Mouse (Mus musculus) midbrain, postnatal 0 days (tissue): ENCODE data around the gene Fam185a. TPM values are rescaled to one million over a fixed set of nuclear protein-coding genes. Genes with fewer than 3 reads are reported as not detected.

ENCODE experiments used
- ATAC-seq: fragments of 200-750 bp; cut with Nextera tagmentation; 2 replicates; pipeline ENCODE4 v1.8.0; 2017; ENCODE audit warnings: moderate number of reproducible peaks, mild to moderate bottlenecking, moderate TSS enrichment, moderate library complexity; ENCODE audit not compliant: low FRiP score
- DNase-seq: peaks from one replicate; pipeline ENCODE4 v3.0.0-alpha.2; 2015; ENCODE audit warnings: low spot score
- H3K27ac ChIP-seq: fragments of 300-500 bp; sonication (generic); 2 replicates; pipeline ENCODE4 v1.5.1; 2014; ENCODE audit warnings: low read depth, mild to moderate bottlenecking, low read length, mixed read lengths
- H3K27me3 ChIP-seq: fragments of 300-500 bp; sonication (generic); 2 replicates; pipeline ENCODE4 v1.6.1; 2014; ENCODE audit warnings: low read length, control low read depth, mixed read lengths; ENCODE audit not compliant: insufficient read depth
- H3K36me3 ChIP-seq: fragments of 300-500 bp; sonication (generic); 2 replicates; pipeline ENCODE4 v1.6.1; 2014; ENCODE audit warnings: low read length, control low read depth, mixed read lengths; ENCODE audit not compliant: insufficient read depth
- H3K4me1 ChIP-seq: fragments of 300-500 bp; sonication (generic); 2 replicates; pipeline ENCODE4 v1.6.1; 2014; ENCODE audit warnings: mild to moderate bottlenecking, control low read depth, antibody characterized with exemption, low read length, mixed read lengths; ENCODE audit not compliant: insufficient read depth
- H3K4me2 ChIP-seq: fragments of 300-500 bp; sonication (generic); 2 replicates; pipeline ENCODE4 v1.6.1; 2014; ENCODE audit warnings: low read depth, mild to moderate bottlenecking, low read length, mixed read lengths; ENCODE audit not compliant: poor library complexity, severe bottlenecking
- H3K4me3 ChIP-seq: fragments of 300-500 bp; sonication (generic); 2 replicates; pipeline ENCODE4 v1.5.1; 2014; ENCODE audit warnings: low read depth, mild to moderate bottlenecking, low read length, moderate library complexity
- H3K9ac ChIP-seq: fragments of 300-500 bp; sonication (generic); replicated peaks from 2 replicates; pipeline ENCODE4 v1.6.1; 2014; ENCODE audit warnings: mild to moderate bottlenecking, low read length, moderate library complexity, mixed read lengths; ENCODE audit not compliant: poor library complexity, severe bottlenecking
- H3K9me3 ChIP-seq: fragments of 300-500 bp; sonication (generic); 2 replicates; pipeline ENCODE4 v1.6.1; 2016; ENCODE audit warnings: low read length, control low read depth
- CTCF ChIP-seq: IDR thresholded peaks from 2 replicates; pipeline ENCODE4 v1.5.1; 2016; ENCODE audit warnings: antibody characterized with exemption, mild to moderate bottlenecking
- WGBS: fragments of 180-500 bp; shearing (Covaris S2); extraction: QIAGEN DNeasy Blood & Tissue Kit; methylation state at CpG from one replicate; pipeline ENCODE4 v1.1.7; 2014; 5-methylcytosine and 5-hydroxymethylcytosine counted together
- polyA plus RNA-seq: library from polyadenylated mRNA; unstranded; fragments of >200 nt; fragmentation: Nextera tagmentation; extraction: Ambion mirVana; gene quantifications from 2 replicates; pipeline ENCODE4 v1.2.1, GENCODE M21; 2015
- total RNA-seq: library from RNA; depleted of rRNA; stranded (reverse); fragments of >200 nt; gene quantifications from 2 replicates; pipeline ENCODE4 v1.2.3, GENCODE M21; 2014

The Fam185a gene
- total and polyA plus RNA-seq, 2 experiments from 2014 or later, result 10.1 to 13.2 TPM

DNA sequence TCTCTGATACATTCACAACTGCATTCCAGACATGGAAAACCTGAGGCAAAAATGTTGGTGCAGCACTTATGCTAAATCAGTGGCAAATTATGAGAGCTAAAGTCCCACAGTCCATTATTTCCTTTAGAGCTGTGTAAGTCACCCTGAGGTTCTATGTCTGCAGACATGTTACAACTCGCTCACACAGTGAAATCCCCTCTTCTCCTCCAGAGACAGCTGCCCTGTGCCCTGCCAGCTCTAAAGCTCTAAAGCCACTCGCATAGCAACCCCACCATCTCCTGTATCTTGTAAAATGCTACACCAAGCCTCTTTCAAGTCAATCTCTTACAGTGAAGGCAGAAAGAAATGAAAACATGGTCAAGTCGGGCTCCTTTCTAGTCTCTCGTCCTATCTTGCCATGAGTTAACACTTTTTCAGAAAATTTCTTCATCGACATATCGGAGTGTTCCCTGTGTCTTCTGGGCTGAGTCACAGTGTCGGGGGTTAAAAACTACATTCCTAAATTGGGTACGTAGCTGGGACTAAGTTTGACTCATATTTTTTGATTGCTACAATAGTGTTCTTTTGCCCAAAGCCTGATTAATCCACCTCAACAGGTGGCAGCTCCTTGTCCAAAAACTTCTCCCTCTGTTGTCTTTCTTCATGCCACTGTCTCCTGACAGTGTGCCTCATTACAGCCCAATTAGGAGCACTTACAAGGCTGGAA, 68.7 kb downstream of the Fam185a start:
- Histone ChIP-seq H3K4me2 (no peak overlapping the region), H3K27ac (no peak overlapping the region), H3K4me1 (no peaks in the 10 kb centered on the region), H3K4me3 (no peak overlapping the region), H3K27me3 (no peaks in the 10 kb centered on the region), H3K9me3 (no peaks in the 10 kb centered on the region), H3K9ac (no peak overlapping the region), H3K36me3 (no peaks in the 10 kb centered on the region)
- DNase-seq (no peak), ATAC-seq (no peak)
- no peak for TF ChIP-seq CTCF
- WGBS, result 84% methylated on average over 8 of the region's 8 CpGs

DNA sequence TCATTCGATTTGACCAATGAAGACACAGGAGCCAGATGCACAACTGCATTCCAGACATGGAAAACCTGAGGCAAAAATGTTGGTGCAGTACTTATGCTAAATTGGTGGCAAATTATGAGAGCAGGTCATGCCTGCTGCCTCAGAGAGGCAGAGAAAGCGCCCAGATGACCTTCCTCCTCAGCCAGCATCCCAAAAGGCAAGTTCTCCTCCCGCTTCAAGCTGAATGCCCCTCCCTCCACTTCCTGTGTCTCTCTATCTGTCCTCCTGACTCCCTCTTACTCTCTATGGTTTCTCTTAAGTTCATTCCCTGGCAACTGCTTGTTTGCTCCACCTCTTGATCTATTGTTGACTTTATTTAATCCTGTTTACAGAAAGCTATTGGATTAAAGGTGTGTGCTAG, 70.0 kb downstream of the Fam185a start:
- TF ChIP-seq CTCF, result no peak
- H3K4me3 ChIP-seq, result no peak overlapping the region
- H3K4me2 ChIP-seq, result no peak overlapping the region
- WGBS, result 59% methylated on average over 3 of the region's 3 CpGs
- no peaks in the 10 kb centered on the region for H3K36me3 ChIP-seq
- DNase-seq, result no peak
- no peaks in the 10 kb centered on the region for H3K27me3 ChIP-seq
- H3K4me1 ChIP-seq, result no peaks in the 10 kb centered on the region
- no peak overlapping the region for H3K9ac ChIP-seq
- no peaks in the 10 kb centered on the region for H3K9me3 ChIP-seq
- H3K27ac ChIP-seq, result no peak overlapping the region
- ATAC-seq, result no peak

DNA sequence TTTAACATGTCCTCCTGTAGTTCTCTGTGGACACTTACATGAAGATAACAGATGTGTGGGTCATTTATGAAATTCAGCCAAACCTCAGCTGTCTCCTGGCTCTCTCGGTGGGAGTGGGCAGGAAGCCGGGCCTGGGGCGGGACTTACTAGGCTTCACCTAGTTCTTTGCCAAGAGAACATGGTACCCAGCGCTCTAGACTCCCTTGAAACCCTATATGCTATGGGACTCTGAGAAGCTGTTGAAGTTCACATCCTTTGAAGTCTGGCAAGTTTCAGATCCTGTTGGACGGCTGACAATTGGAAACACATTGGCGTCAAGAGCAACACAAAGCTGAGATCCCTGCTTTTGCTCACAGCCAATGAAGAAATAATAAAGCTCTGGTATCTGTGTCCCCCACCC, 71.6 kb downstream of the Fam185a start:
- WGBS, result 80% methylated on average over 6 of the region's 6 CpGs
- H3K27ac ChIP-seq, result no peak overlapping the region
- H3K4me1 ChIP-seq, result no peaks in the 10 kb centered on the region
- H3K36me3 ChIP-seq, result no peaks in the 10 kb centered on the region
- H3K4me3 ChIP-seq, result no peak overlapping the region
- TF ChIP-seq CTCF, result no peak
- ATAC-seq (no peak), DNase-seq (peak; percentile 4)
- H3K27me3 ChIP-seq, result no peaks in the 10 kb centered on the region
- H3K9me3 ChIP-seq, result no peaks in the 10 kb centered on the region
- no peak overlapping the region for H3K4me2 ChIP-seq
- H3K9ac ChIP-seq, result no peak overlapping the region

DNA sequence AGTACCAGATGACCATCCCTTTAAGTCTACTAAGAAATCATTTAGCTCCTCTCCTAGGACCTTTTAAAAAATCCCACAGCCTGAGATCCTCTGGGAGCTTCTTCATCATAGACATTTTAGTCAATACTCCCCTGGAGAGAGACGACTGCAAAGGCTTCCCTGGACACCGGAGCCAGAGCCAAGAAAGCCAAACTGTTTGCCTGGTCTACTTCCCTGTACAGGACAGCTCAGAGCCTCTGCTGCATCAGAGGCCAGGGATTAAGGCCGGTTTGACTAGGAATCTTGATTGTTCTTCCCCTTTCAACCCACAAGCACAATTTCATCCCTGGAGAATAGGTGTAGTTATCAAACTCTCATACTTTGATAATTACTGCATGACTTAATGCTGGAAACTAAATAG, 72.1 kb downstream of the Fam185a start:
- 57% methylated on average over 3 of the region's 3 CpGs for WGBS
- TF ChIP-seq CTCF, result no peak
- no peaks in the 10 kb centered on the region for H3K27me3 ChIP-seq
- no peak for DNase-seq
- H3K9me3 ChIP-seq, result no peaks in the 10 kb centered on the region
- H3K9ac ChIP-seq, result no peak overlapping the region
- H3K4me1 ChIP-seq, result no peaks in the 10 kb centered on the region
- no peak overlapping the region for H3K4me3 ChIP-seq
- H3K27ac ChIP-seq, result no peak overlapping the region
- no peaks in the 10 kb centered on the region for H3K36me3 ChIP-seq
- H3K4me2 ChIP-seq, result no peak overlapping the region
- ATAC-seq, result no peak

DNA sequence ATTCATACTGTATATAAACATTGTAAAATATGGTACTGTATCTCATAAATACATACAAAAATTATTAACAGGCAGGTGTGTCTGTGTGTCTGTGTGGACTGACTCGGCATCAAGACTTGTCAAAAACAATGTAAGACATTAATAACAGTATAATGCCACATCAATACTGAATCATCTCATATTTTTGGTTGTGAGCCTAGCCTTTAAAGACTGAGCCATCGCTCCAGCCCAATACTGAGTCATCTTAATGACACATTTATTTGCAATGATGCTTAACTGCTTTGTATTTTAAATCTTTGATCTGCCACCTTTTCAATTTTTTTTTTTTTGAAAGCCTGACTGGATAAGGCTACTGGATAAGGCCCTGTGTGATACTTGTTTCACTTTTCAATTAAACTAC, 73.7 kb downstream of the Fam185a start:
- Histone ChIP-seq H3K4me1 (no peaks in the 10 kb centered on the region), H3K4me2 (no peak overlapping the region), H3K9me3 (no peaks in the 10 kb centered on the region), H3K36me3 (no peaks in the 10 kb centered on the region), H3K27ac (no peak overlapping the region), H3K4me3 (no peak overlapping the region), H3K27me3 (no peaks in the 10 kb centered on the region), H3K9ac (no peak overlapping the region)
- no peak for ATAC-seq
- 90% methylated on average over 2 of the region's 2 CpGs for WGBS
- no peak for TF ChIP-seq CTCF
- DNase-seq, result no peak

DNA sequence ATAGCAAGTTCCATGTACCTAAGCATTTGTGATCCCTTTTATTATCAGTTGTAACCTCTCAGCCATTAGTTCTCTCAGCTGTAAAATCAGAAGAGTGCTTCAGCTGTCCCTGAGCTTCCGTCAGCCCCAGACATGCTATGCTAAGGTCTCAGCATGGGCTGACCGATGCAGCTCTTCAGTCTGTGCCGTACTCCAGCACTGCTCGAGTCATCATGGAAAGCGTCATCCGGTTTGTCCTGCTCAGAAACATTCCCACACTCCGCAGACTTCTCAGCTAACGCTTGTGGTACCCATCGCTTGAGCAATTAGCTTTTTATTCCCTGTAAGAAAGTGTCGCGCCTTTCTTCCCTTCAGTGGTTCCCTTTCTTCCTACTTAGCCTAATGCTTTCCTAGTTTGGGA, 74.2 kb downstream of the Fam185a start:
- no peaks in the 10 kb centered on the region for H3K36me3 ChIP-seq
- no peak for TF ChIP-seq CTCF
- ATAC-seq (no peak), DNase-seq (no peak)
- no peaks in the 10 kb centered on the region for H3K9me3 ChIP-seq
- no peaks in the 10 kb centered on the region for H3K4me1 ChIP-seq
- H3K27me3 ChIP-seq, result no peaks in the 10 kb centered on the region
- H3K27ac ChIP-seq, result no peak overlapping the region
- no peak overlapping the region for H3K9ac ChIP-seq
- H3K4me3 ChIP-seq, result no peak overlapping the region
- no peak overlapping the region for H3K4me2 ChIP-seq
- WGBS, result 75% methylated on average over 11 of the region's 11 CpGs
